Mouse (Mus musculus) olfactory bulb, adult 2 months (tissue): ENCODE measurements at regions not wholly inside any gene's neighbourhood (a gene's known extent, or its start where the extent isn't known, plus 50 kb on each side); places are given as distances from the start of the nearest gene placed in this dataset.

Experiments used
- CTCF ChIP-seq: fragments of 200-500 bp; IDR thresholded peaks from 2 replicates; pipeline ENCODE4 v1.5.1; 2012; ENCODE audit warnings: low read depth, mild to moderate bottlenecking, low read length, moderate library complexity; ENCODE audit not compliant: insufficient read depth
- POLR2A ChIP-seq: fragments of 200-500 bp; IDR thresholded peaks from 2 replicates; pipeline ENCODE4 v1.6.1; 2012; ENCODE audit warnings: mild to moderate bottlenecking, low read depth, low read length, moderate library complexity; ENCODE audit not compliant: insufficient read depth

DNA sequence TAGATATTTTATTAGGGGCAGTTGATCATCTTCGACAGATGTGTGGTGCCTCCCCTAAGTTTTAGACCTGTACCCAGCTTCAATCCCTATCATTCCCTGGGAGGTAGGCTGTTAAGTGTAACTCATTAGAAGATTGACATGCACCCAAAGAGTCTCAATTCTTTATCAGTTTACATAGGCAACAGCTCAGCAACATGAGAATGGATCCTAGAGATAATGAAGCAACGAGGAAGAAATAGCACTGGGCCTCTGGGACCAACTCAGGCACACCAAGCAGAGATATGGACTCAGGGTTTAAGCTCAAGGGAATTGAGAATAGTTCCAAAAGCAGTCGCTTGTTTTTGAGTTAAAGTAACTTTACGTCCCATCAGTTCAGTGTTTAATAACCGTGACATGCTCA, 66.3 kb upstream of the Asns start:
- TF ChIP-seq CTCF: no peak
- no peak for TF ChIP-seq POLR2A
